Mouse (Mus musculus): ENCODE measurements at regions not wholly inside any gene's neighbourhood (a gene's known extent, or its start where the extent isn't known, plus 50 kb on each side); places are given as distances from the start of the nearest gene placed in this dataset.

GRCm38 (mm10) chr2:78754362-78754761 lies 113.6 kb upstream of the Ube2e3 start:
- TF ChIP-seq MEF2A (IDR thresholded peaks at IDR 0.05; ENCODE audit: extremely low read depth, insufficient replicate concordance, low read depth, low read length, poor library complexity, severe bottlenecking) (no peak), USF2 (IDR thresholded peaks at IDR 0.05; ENCODE audit: borderline replicate concordance in 1 of 2, insufficient read depth in 1 of 2, low read depth in 1 of 2, low read length in 2 of 2) (no peak), CTCF (IDR thresholded peaks at IDR 0.05 in 2 of 3, conservative IDR thresholded peaks at IDR 0.05 in 1 of 3; ENCODE audit: control insufficient read depth in 1 of 3, insufficient read depth in 1 of 3, low read depth in 2 of 3, low read length in 3 of 3, poor library complexity in 1 of 3, severe bottlenecking in 1 of 3) (no peak), POLR2A (IDR thresholded peaks at IDR 0.05; ENCODE audit: control insufficient read depth in 1 of 2, insufficient read depth in 1 of 2, low read depth in 1 of 2, low read length in 2 of 2, poor library complexity in 1 of 2) (no peak)
